Comparison of ENCODE assay signal across 8 mouse cellular contexts in genomic region chr5:76184286-76185080, GRCm38 (mm10). TPM values are rescaled to one million over a fixed set of nuclear protein-coding genes. Genes with fewer than 3 reads are reported as not detected.
DNase-seq lines count a peak whose midpoint lies in the region; ATAC-seq lines count a peak whose summit lies in the region.

No protein-coding gene starts in this region.

- no peaks in the 10 kb centered on the region for H3K27me3 ChIP-seq in hindbrain, embryonic 15.5 days
- H3K27me3 ChIP-seq in megakaryocyte, embryonic 14.5 days (replicated peaks), result no peaks in the 10 kb centered on the region

- intact Hi-C loops in left cerebral cortex, postnatal 10 days (cut with DNase I), result no loop called here

- H3K9me3 ChIP-seq in hindbrain, embryonic 15.5 days, result no peaks in the 10 kb centered on the region
- no peaks in the 10 kb centered on the region for H3K9me3 ChIP-seq in megakaryocyte, embryonic 14.5 days

- H3K4me1 ChIP-seq in hindbrain, embryonic 15.5 days (replicated peaks), result peaks cover 28% of the 10 kb centered on the region
- H3K4me1 ChIP-seq in megakaryocyte, embryonic 14.5 days, result peaks cover 57% of the 10 kb centered on the region

- peak; percentile 93 for DNase-seq in ZHBTc4 (ENCODE audit: low read depth, low spot score)
- peak; percentile 39 to 55 for DNase-seq in cerebellum, postnatal 36 days
- DNase-seq in gastrocnemius, adult 18-20 months (ENCODE audit: low spot score), result peak; percentile 30
- peak; percentile 20 to 83 for DNase-seq in left cerebral cortex, postnatal 10 days (ENCODE audit: extremely low spot score in 1 of 2, low spot score in 2 of 2)
- DNase-seq in right cerebral cortex, postnatal 10 days (ENCODE audit: low spot score in 2 of 2), result peak; percentile 73 to 76
- DNase-seq in urinary bladder, postnatal 25 days (ENCODE audit: low spot score), result peak; percentile 60

- peak overlapping the region; percentile 96 for H3K27ac ChIP-seq in hindbrain, embryonic 15.5 days (replicated peaks)

- no peaks in the 10 kb centered on the region for H3K36me3 ChIP-seq in hindbrain, embryonic 15.5 days
- H3K36me3 ChIP-seq in megakaryocyte, embryonic 14.5 days (replicated peaks; ENCODE audit: low read length), result peaks cover 26% of the 10 kb centered on the region

- WGBS in hindbrain, embryonic 15.5 days, result 4% methylated on average over 36 of the region's 38 CpGs

- peak; percentile 79 for ATAC-seq in hindbrain, embryonic 15.5 days (ENCODE audit: low FRiP score, low read depth)

- peak overlapping the region; percentile 86 for H3K9ac ChIP-seq in hindbrain, embryonic 15.5 days

- peak overlapping the region; percentile 99 for H3K4me3 ChIP-seq in hindbrain, embryonic 15.5 days
- peak overlapping the region; percentile 95 for H3K4me3 ChIP-seq in megakaryocyte, embryonic 14.5 days (replicated peaks)

- H3K4me2 ChIP-seq in hindbrain, embryonic 15.5 days, result peak overlapping the region; percentile 78

RNA-seq across cellular contexts. Expression of gene Tmem165, which starts 0.8 kb away (rescaled TPM):
- total RNA-seq in gastrocnemius, adult 18-20 months (2021), result 10 to 100 TPM; 15.5 to 16.4 TPM
- polyA plus RNA-seq in hindbrain, embryonic 15.5 days (2015; fragmentation: Nextera tagmentation; extraction: Ambion mirVana), result 47.0 and 48.9 TPM in 2 replicates
- 10 to 100 TPM; 44.1 to 46.9 TPM for total RNA-seq in left cerebral cortex, postnatal 10 days (2021)
- 98.6 and 161 TPM in 2 replicates for polyA plus RNA-seq in megakaryocyte, embryonic 14.5 days (2012; ENCODE audit: insufficient read depth, low replicate concordance)

RNA-seq across cellular contexts. Expression of gene Srd5a3, which starts 44.4 kb away (rescaled TPM):
- total RNA-seq in gastrocnemius, adult 18-20 months (2021), result 1 to 10 TPM; 2.1 to 2.7 TPM
- polyA plus RNA-seq in hindbrain, embryonic 15.5 days (2015; fragmentation: Nextera tagmentation; extraction: Ambion mirVana), result 18.0 and 18.8 TPM in 2 replicates
- total RNA-seq in left cerebral cortex, postnatal 10 days (2021), result 10 to 100 TPM; 16.0 to 19.5 TPM
- polyA plus RNA-seq in megakaryocyte, embryonic 14.5 days (2012; ENCODE audit: insufficient read depth, low replicate concordance), result 53.2 and 96.0 TPM in 2 replicates

Comparison
In these comparisons a context has a peak if more than half of its experiments do, and no peak if none do; other contexts are left out.
1. Peak in every context shown above with its lines: DNase-seq, ATAC-seq, H3K4me3 ChIP-seq and H3K27ac ChIP-seq.
2. DNase-seq: peak in every context shown above with its lines; median percentile 93 in ZHBTc4; 74 in right cerebral cortex, postnatal 10 days; 60 in urinary bladder, postnatal 25 days; 52 in left cerebral cortex, postnatal 10 days; 47 in cerebellum, postnatal 36 days; 30 in gastrocnemius, adult 18-20 months.
3. RNA of gene Srd5a3, which starts 44.4 kb away (total RNA-seq): 16.0 to 19.5 TPM in left cerebral cortex, postnatal 10 days; 2.1 to 2.7 TPM in gastrocnemius, adult 18-20 months; every median in the first group is over 4 times any median in the second.